Mouse (Mus musculus) ES-E14 (cell line): ENCODE measurements around the gene Slc26a1. TPM values are rescaled to one million over a fixed set of nuclear protein-coding genes. Genes with fewer than 3 reads are reported as not detected.

Experiments used
- DNase-seq: peaks from one replicate; pipeline ENCODE4 v3.0.0-alpha.2; 2013; ENCODE audit warnings: low read depth, low spot score
- H3K27ac ChIP-seq: 2 replicates; pipeline ENCODE4 v1.5.1; 2012; ENCODE audit warnings: low read depth, mild to moderate bottlenecking, low read length, moderate library complexity, mixed read lengths; ENCODE audit not compliant: poor library complexity, insufficient read depth, severe bottlenecking
- H3K36me3 ChIP-seq: 2 replicates; pipeline ENCODE4 v1.6.1; 2012; ENCODE audit warnings: mild to moderate bottlenecking, low read length, moderate library complexity, mixed read lengths; ENCODE audit not compliant: control insufficient read depth, poor library complexity, insufficient read depth, severe bottlenecking
- H3K4me1 ChIP-seq, 2 experiments: fragments of 150-350 bp in 1 of 2; sonication (generic) in 1 of 2; 2 replicates each; pipeline ENCODE4 v1.6.1; 2012; ENCODE audit warnings: low read length in 2 of 2, mild to moderate bottlenecking in 1 of 2, mixed read lengths in 1 of 2; ENCODE audit not compliant: control insufficient read depth in 2 of 2, insufficient read depth in 2 of 2, poor library complexity in 1 of 2
- H3K4me3 ChIP-seq, 2 experiments: fragments of 150-350 bp in 1 of 2; sonication (generic) in 1 of 2; 2 replicates each; pipeline ENCODE4 v1.5.1; 2012; ENCODE audit warnings: low read length in 2 of 2, low read depth in 1 of 2, mild to moderate bottlenecking in 1 of 2, mixed read lengths in 1 of 2; ENCODE audit not compliant: insufficient read depth in 1 of 2, poor library complexity in 1 of 2, severe bottlenecking in 1 of 2
- H3K9ac ChIP-seq: 2 replicates; pipeline ENCODE4 v1.6.1; 2012; ENCODE audit warnings: low read depth, mild to moderate bottlenecking, low read length, mixed read lengths; ENCODE audit not compliant: poor library complexity, insufficient read depth, severe bottlenecking
- H3K9me3 ChIP-seq: fragments of 150-350 bp; sonication (generic); 2 replicates; pipeline ENCODE4 v1.6.1; 2012; ENCODE audit warnings: low read depth, mild to moderate bottlenecking, low read length; ENCODE audit not compliant: control insufficient read depth, insufficient read depth
- CHD2 ChIP-seq: IDR thresholded peaks from 2 replicates; pipeline ENCODE4 v1.6.1; 2014; ENCODE audit warnings: mild to moderate bottlenecking, low read depth, low read length, inconsistent platforms
- HCFC1 ChIP-seq: IDR thresholded peaks from 2 replicates; pipeline ENCODE4 v1.6.1; 2012; ENCODE audit warnings: low read length, inconsistent platforms, borderline replicate concordance; ENCODE audit not compliant: insufficient read depth
- MAFK ChIP-seq: IDR thresholded peaks from 2 replicates; pipeline ENCODE4 v1.6.1; 2014; ENCODE audit warnings: mild to moderate bottlenecking, low read depth, low read length, inconsistent platforms; ENCODE audit not compliant: insufficient read depth
- ZC3H11A ChIP-seq: IDR thresholded peaks from 2 replicates; pipeline ENCODE4 v1.6.1; 2012; ENCODE audit warnings: low read depth, mild to moderate bottlenecking, inconsistent platforms, low read length, borderline replicate concordance
- ZNF384 ChIP-seq: IDR thresholded peaks from 2 replicates; pipeline ENCODE4 v1.6.1; 2012; ENCODE audit warnings: low read depth, low read length, inconsistent platforms
- in situ Hi-C, 2 experiments: fragments of 600-800 bp; cut with MboI; formaldehyde crosslinking; loops; one replicate each; pipeline ENCODE4 v1.15.1; 2025; ENCODE audit warnings: low sequenced_read_pairs in 2 of 2, inconsistent platforms in 1 of 2; ENCODE audit not compliant: unreplicated experiment in 2 of 2
- total RNA-seq: library from RNA; depleted of rRNA; stranded (reverse); fragments of 300-350 nt; gene quantifications from 2 replicates; pipeline ENCODE4 v1.2.3, GENCODE M21; 2012

Gene Slc26a1
- total RNA-seq, 1 experiment: 0.27 TPM

DNA sequence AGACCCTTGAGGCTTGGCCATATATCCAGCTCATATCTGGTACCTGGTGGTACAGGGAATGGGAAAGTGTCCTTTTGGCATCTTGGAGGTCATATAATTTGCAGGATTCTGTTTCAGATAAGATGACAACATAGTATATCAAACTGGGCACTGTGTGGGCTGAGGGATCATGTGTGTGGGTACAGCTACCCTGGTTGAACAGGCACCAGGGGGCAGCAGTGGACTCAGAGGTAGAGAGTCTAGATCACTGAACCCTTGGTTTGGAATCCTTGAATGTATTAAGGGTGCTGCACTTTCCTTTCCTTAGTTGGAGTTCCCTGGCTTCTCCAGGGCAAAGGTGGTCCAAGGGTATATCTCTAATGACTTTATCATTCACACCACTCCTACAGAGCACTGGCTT is 4.6 kb downstream of the Slc26a1 start:
- TF ChIP-seq MAFK: no peak
- no peak for TF ChIP-seq CHD2
- no peak for TF ChIP-seq ZNF384
- no peak for TF ChIP-seq ZC3H11A
- no peak for TF ChIP-seq HCFC1
- Histone ChIP-seq H3K9me3 (no peaks in the 10 kb centered on the region), H3K4me1 (peaks cover 2 to 3% of the 10 kb centered on the region in 2 experiments; a peak in 1 of 4 replicates), H3K27ac (no peak overlapping the region), H3K4me3 (no peak overlapping the region), H3K36me3 (no peaks in the 10 kb centered on the region; the same call in 1 of the 2 replicates), H3K9ac (no peak overlapping the region)
- in situ Hi-C loops: no loop called here
- no peak for DNase-seq

DNA sequence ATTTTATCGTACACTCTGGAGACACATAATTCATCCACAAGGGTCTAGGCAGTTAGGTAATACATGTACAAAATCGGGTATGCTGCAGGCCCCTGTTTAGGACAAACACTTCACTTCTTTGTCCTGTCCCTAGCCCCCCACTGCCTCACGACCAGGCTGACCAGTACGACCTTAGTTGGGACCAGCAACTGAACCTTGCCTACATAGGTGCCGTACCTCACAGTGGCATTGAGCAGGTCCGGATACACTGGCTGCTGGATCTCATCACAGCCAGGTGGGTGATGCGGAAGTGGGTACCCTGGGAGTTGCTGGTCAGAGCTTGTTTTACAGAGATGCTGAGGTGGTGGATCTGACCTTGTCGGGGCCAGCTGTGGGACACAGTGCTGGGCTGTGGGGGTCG is 5.4 kb downstream of the Slc26a1 start:
- in situ Hi-C loops: no loop called here
- H3K27ac ChIP-seq: no peak overlapping the region
- no peak for DNase-seq
- H3K9me3 ChIP-seq: no peaks in the 10 kb centered on the region
- TF ChIP-seq HCFC1 (no peak), ZC3H11A (no peak), ZNF384 (no peak), CHD2 (no peak), MAFK (no peak)
- peak overlapping the region in 1 of 2 experiments; percentile 74; a peak in 2 of 4 replicates for H3K4me3 ChIP-seq
- H3K36me3 ChIP-seq: no peaks in the 10 kb centered on the region; the same call in 1 of the 2 replicates
- no peak overlapping the region for H3K9ac ChIP-seq
- peaks cover 2 to 3% of the 10 kb centered on the region in 2 experiments; a peak in 1 of 4 replicates for H3K4me1 ChIP-seq

DNA sequence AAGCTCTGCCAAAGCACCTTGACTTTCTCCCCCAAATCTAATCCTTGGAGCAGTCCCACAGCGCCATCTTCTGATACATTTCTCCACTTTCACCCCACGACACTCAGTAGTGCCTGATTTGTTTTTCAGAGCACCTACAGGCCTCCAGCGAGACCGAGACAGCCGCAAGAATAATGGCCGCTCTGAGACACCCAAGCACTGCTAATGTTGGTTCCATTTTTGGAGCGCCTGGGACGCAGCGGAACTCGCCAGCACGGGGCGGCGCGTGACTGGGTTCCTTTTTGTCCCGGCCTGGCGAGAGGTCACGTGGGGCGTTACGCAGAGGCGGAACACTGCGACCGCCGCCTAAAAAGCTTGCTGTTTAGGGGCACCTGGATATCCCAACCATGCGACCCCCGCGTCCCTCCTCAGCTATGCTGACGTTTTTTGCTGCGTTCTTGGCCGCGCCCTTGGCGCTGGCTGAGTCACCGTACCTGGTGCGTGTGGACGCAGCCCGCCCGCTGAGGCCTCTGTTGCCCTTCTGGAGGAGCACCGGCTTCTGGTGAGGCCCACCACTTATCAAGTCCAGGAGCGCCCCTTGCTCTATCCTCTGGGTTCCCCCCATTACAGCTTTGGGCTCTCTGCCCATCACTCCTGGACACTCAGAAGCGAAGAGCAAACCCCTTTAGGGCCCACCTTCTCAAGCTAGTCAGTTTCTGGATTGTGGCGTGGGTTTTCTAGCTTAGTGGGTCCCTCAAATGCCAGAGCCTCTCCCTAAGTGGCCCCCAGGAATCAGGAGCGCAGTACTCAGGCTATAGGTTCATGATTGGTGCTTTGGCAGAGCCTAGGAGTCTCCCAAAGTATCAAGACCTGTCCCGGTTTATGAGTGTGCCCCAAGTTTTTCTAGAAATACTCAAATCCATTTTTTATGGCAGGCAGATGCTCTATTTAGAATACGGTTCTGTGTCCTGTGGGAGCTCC is 6.1 kb downstream of the Slc26a1 start, which contains the start of gene Dgkq:
Dgkq (minus strand) TSS at position 696 of the 960 bp plus-strand sequence.
- H3K27ac ChIP-seq: peak within 1 kb of the TSS; percentile 74
- H3K4me1 ChIP-seq: peaks cover 2 to 6% of the 10 kb centered on the region in 2 experiments; a peak in 1 of 4 replicates
- peak within 1 kb of the TSS; percentile 70 for H3K9ac ChIP-seq
- H3K36me3 ChIP-seq: no peaks in the 10 kb centered on the region; the same call in 1 of the 2 replicates
- no peak for TF ChIP-seq ZNF384
- peak; percentile 33; the same call in 1 of the 2 replicates for TF ChIP-seq ZC3H11A
- no peaks in the 10 kb centered on the region for H3K9me3 ChIP-seq
- H3K4me3 ChIP-seq: peak within 1 kb of the TSS; percentile 68 to 74
- peak; percentile 74 for DNase-seq
- in situ Hi-C loops: no loop called here

DNA sequence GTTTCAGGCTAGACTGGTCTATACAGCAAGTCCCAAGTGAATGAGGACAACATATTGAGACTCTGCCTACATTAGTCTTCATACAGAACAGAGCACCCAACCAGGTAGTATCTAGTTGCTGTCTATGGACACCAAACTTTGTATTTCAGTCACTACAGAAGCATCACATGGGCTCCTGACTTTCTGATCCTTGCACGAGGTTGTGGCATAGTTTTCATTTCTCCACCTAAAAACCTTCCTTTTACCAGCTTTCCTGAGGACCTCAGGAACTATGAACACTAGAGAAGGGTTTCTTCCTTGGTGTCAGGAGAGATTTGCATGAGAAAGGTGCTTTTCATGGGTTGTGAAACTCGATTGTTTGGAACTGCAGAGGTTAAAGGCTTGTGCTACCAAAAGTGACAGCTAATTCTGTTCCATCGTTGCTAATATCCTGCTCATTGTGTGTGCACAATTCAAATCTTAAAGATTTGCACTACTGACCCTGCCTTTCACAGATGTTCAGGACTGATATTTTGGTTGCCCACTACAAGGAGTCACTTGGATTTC is 6.9 kb downstream of the Slc26a1 start:
- H3K36me3 ChIP-seq: no peaks in the 10 kb centered on the region; the same call in 1 of the 2 replicates
- H3K27ac ChIP-seq: no peak overlapping the region; the same call in 1 of the 2 replicates
- peak overlapping the region; percentile 70; the same call in 1 of the 2 replicates for H3K9ac ChIP-seq
- no peak for TF ChIP-seq HCFC1
- TF ChIP-seq CHD2: no peak
- no peak for TF ChIP-seq ZC3H11A
- no peak for TF ChIP-seq MAFK
- DNase-seq: no peak
- H3K9me3 ChIP-seq: no peaks in the 10 kb centered on the region
- H3K4me1 ChIP-seq: peaks cover 2 to 6% of the 10 kb centered on the region in 2 experiments; a peak in 1 of 4 replicates
- in situ Hi-C loops: no loop called here
- peak overlapping the region; percentile 68 to 74 for H3K4me3 ChIP-seq
